Mouse (Mus musculus): ENCODE measurements around the gene Snai3. TPM values are rescaled to one million over a fixed set of nuclear protein-coding genes. Genes with fewer than 3 reads are reported as not detected.

The Snai3 gene
- polyA plus RNA-seq, 1 experiment from 2014 or later = not detected

- H3K36me3 ChIP-seq (ENCODE audit: control insufficient read depth, insufficient read depth, low read length) = peaks cover 34% of the 10 kb centered on the region
- no peak overlapping the region for H3K4me2 ChIP-seq (ENCODE audit: low read depth)
- H3K4me1 ChIP-seq (ENCODE audit: control insufficient read depth, insufficient read depth, low read length) = no peaks in the 10 kb centered on the region
- no peak overlapping the region for H3K9ac ChIP-seq (ENCODE audit: low read length)
- no peaks in the 10 kb centered on the region for H3K9me3 ChIP-seq (ENCODE audit: control insufficient read depth, low read length)
- DNase-seq (ENCODE audit: low spot score) = no peak
- no peak overlapping the region for H3K4me3 ChIP-seq (ENCODE audit: low read depth, low read length)
- no peak for ATAC-seq (ENCODE audit: insufficient read depth, low FRiP score, low TSS enrichment)
- H3K27ac ChIP-seq (ENCODE audit: low read depth, low read length) = no peak overlapping the region
- H3K27me3 ChIP-seq (ENCODE audit: control insufficient read depth, insufficient read depth, low read length) = no peaks in the 10 kb centered on the region
- 93% methylated on average over 6 of the region's 6 CpGs for WGBS
These were observed 45.0 kb downstream of the Snai3 start for GRCm38 (mm10) chr8:122415554-122415953.

DNA sequence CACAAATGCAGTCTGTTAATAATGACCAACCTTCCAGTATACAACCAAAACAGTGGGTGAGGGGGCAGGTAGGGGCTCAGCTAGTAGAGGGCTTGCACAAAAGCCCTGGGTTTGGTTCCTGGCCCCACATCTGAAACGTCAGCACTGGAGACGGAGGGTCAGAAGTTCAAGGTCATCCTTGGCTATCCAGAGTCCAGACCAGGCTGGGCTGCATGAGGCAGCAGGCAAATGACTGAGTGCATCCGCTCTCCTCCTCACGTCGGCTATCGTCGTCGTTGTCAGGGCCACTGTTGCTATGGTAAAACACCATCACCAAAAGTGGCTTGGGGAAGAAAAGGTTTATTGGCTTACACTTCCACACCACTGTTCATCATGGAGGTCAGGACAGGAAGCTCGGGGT, 46.2 kb downstream of the Snai3 start:
- Histone ChIP-seq H3K4me2 (ENCODE audit: low read depth) (no peak overlapping the region), H3K4me3 (ENCODE audit: low read depth, low read length) (no peak overlapping the region), H3K4me1 (ENCODE audit: control insufficient read depth, insufficient read depth, low read length) (no peaks in the 10 kb centered on the region), H3K27me3 (ENCODE audit: control insufficient read depth, insufficient read depth, low read length) (no peaks in the 10 kb centered on the region), H3K9ac (ENCODE audit: low read length) (no peak overlapping the region), H3K27ac (ENCODE audit: low read depth, low read length) (no peak overlapping the region), H3K36me3 (ENCODE audit: control insufficient read depth, insufficient read depth, low read length) (peaks cover 40% of the 10 kb centered on the region), H3K9me3 (ENCODE audit: control insufficient read depth, low read length) (no peaks in the 10 kb centered on the region)
- no peak for DNase-seq (ENCODE audit: low spot score)
- 93% methylated on average over 9 of the region's 9 CpGs for WGBS
- ATAC-seq (ENCODE audit: insufficient read depth, low FRiP score, low TSS enrichment) = no peak

GRCm38 (mm10) chr8:122407678-122408077, 52.9 kb downstream of the Snai3 start:
- no peaks in the 10 kb centered on the region for H3K27me3 ChIP-seq (ENCODE audit: control insufficient read depth, insufficient read depth, low read length)
- 94% methylated on average over 7 of the region's 7 CpGs for WGBS
- DNase-seq (ENCODE audit: low spot score) (no peak), ATAC-seq (ENCODE audit: insufficient read depth, low FRiP score, low TSS enrichment) (no peak)
- peaks cover 45% of the 10 kb centered on the region for H3K36me3 ChIP-seq (ENCODE audit: control insufficient read depth, insufficient read depth, low read length)
- no peak overlapping the region for H3K4me3 ChIP-seq (ENCODE audit: low read depth, low read length)
- no peaks in the 10 kb centered on the region for H3K4me1 ChIP-seq (ENCODE audit: control insufficient read depth, insufficient read depth, low read length)
- no peak overlapping the region for H3K27ac ChIP-seq (ENCODE audit: low read depth, low read length)
- H3K4me2 ChIP-seq (ENCODE audit: low read depth) = no peak overlapping the region
- H3K9ac ChIP-seq (ENCODE audit: low read length) = no peak overlapping the region
- H3K9me3 ChIP-seq (ENCODE audit: control insufficient read depth, low read length) = no peaks in the 10 kb centered on the region

GRCm38 (mm10) chr8:122405146-122405805, 55.3 kb downstream of the Snai3 start:
- no peak for DNase-seq (ENCODE audit: low spot score)
- Histone ChIP-seq H3K27ac (ENCODE audit: low read depth, low read length) (no peak overlapping the region), H3K4me3 (ENCODE audit: low read depth, low read length) (no peak overlapping the region), H3K4me2 (ENCODE audit: low read depth) (no peak overlapping the region), H3K4me1 (ENCODE audit: control insufficient read depth, insufficient read depth, low read length) (no peaks in the 10 kb centered on the region), H3K9ac (ENCODE audit: low read length) (no peak overlapping the region), H3K27me3 (ENCODE audit: control insufficient read depth, insufficient read depth, low read length) (no peaks in the 10 kb centered on the region), H3K36me3 (ENCODE audit: control insufficient read depth, insufficient read depth, low read length) (peaks cover 41% of the 10 kb centered on the region), H3K9me3 (ENCODE audit: control insufficient read depth, low read length) (no peaks in the 10 kb centered on the region)
- 94% methylated on average over 9 of the region's 9 CpGs for WGBS
- no peak for ATAC-seq (ENCODE audit: insufficient read depth, low FRiP score, low TSS enrichment)

Small RNAs within 50 kb of the gene (microRNA-seq; reads per million reads assigned to microRNA genes)
- not detected for gene Gm24366

Other genes starting within 250 kb of the Snai3 start
- gene Zfpm1, start 178.6 kb downstream of the Snai3 start, polyA plus RNA-seq (2014; fragmentation: Nextera tagmentation; extraction: Ambion mirVana) = 1.2 and 1.5 TPM in 2 replicates
- gene Trhr2, start 100.0 kb downstream of the Snai3 start, polyA plus RNA-seq (2014; fragmentation: Nextera tagmentation; extraction: Ambion mirVana) = not detected in 2 replicates
- 40.5 and 41.5 TPM in 2 replicates for gene Zc3h18, start 84.1 kb downstream of the Snai3 start, polyA plus RNA-seq (2014; fragmentation: Nextera tagmentation; extraction: Ambion mirVana)
- gene Il17c, start 38.7 kb downstream of the Snai3 start, polyA plus RNA-seq (2014; fragmentation: Nextera tagmentation; extraction: Ambion mirVana) = 0.57 TPM in 1 of 2 replicates, not detected in the other
- gene Cyba, start 27.8 kb downstream of the Snai3 start, polyA plus RNA-seq (2014; fragmentation: Nextera tagmentation; extraction: Ambion mirVana) = 52.5 and 57.7 TPM in 2 replicates
- 53.7 and 58.5 TPM in 2 replicates for gene Mvd, start 17.3 kb downstream of the Snai3 start, polyA plus RNA-seq (2014; fragmentation: Nextera tagmentation; extraction: Ambion mirVana)
- 30.1 and 31.1 TPM in 2 replicates for gene Rnf166, start 15.3 kb upstream of the Snai3 start, polyA plus RNA-seq (2014; fragmentation: Nextera tagmentation; extraction: Ambion mirVana)
- gene Ctu2, start 15.4 kb upstream of the Snai3 start, polyA plus RNA-seq (2014; fragmentation: Nextera tagmentation; extraction: Ambion mirVana) = 62.0 and 76.9 TPM in 2 replicates
- gene Piezo1, start 90.6 kb upstream of the Snai3 start, polyA plus RNA-seq (2014; fragmentation: Nextera tagmentation; extraction: Ambion mirVana) = 5.5 and 7.5 TPM in 2 replicates
- 34.3 and 37.1 TPM in 2 replicates for gene Cdt1, start 107.3 kb upstream of the Snai3 start, polyA plus RNA-seq (2014; fragmentation: Nextera tagmentation; extraction: Ambion mirVana)
- gene Aprt, start 116.2 kb upstream of the Snai3 start, polyA plus RNA-seq (2014; fragmentation: Nextera tagmentation; extraction: Ambion mirVana) = 219 and 243 TPM in 2 replicates
- 5.4 and 6.6 TPM in 2 replicates for gene Galns, start 150.7 kb upstream of the Snai3 start, polyA plus RNA-seq (2014; fragmentation: Nextera tagmentation; extraction: Ambion mirVana)
- gene Trappc2l, start 150.9 kb upstream of the Snai3 start, polyA plus RNA-seq (2014; fragmentation: Nextera tagmentation; extraction: Ambion mirVana) = 55.6 and 59.7 TPM in 2 replicates
- not detected in 2 replicates for gene Pabpn1l, start 162.0 kb upstream of the Snai3 start, polyA plus RNA-seq (2014; fragmentation: Nextera tagmentation; extraction: Ambion mirVana)
- 7.5 and 8.5 TPM in 2 replicates for gene Cbfa2t3, start 238.4 kb upstream of the Snai3 start, polyA plus RNA-seq (2014; fragmentation: Nextera tagmentation; extraction: Ambion mirVana)

All from neural tube, embryonic 11.5 days (tissue).